Mouse (Mus musculus) hindbrain, embryonic 10.5 days (tissue): ENCODE data around the gene Ecsit. TPM values are rescaled to one million over a fixed set of nuclear protein-coding genes. Genes with fewer than 3 reads are reported as not detected.

ENCODE experiments used
- DNase-seq: peaks from one replicate; pipeline ENCODE4 v3.0.0-alpha.2; 2017; ENCODE audit warnings: low spot score
- H3K27ac ChIP-seq: fragments of 300-500 bp; sonication (generic); 2 replicates; pipeline ENCODE4 v1.5.1; 2016; ENCODE audit warnings: mild to moderate bottlenecking, moderate library complexity
- H3K27me3 ChIP-seq: fragments of 300-500 bp; sonication (generic); 2 replicates; pipeline ENCODE4 v1.6.1; 2016; ENCODE audit warnings: mild to moderate bottlenecking; ENCODE audit not compliant: poor library complexity, insufficient read depth, severe bottlenecking
- H3K36me3 ChIP-seq: fragments of 300-500 bp; sonication (generic); 2 replicates; pipeline ENCODE4 v1.6.1; 2016; ENCODE audit warnings: mild to moderate bottlenecking, moderate library complexity
- H3K4me1 ChIP-seq: fragments of 300-500 bp; sonication (generic); replicated peaks from 2 replicates; pipeline ENCODE4 v1.6.1; 2016; ENCODE audit warnings: mild to moderate bottlenecking
- H3K4me3 ChIP-seq: fragments of 300-500 bp; sonication (generic); 2 replicates; pipeline ENCODE4 v1.5.1; 2016; ENCODE audit warnings: mild to moderate bottlenecking, moderate library complexity
- H3K9me3 ChIP-seq: fragments of 300-500 bp; sonication (generic); 2 replicates; pipeline ENCODE4 v1.6.1; 2016; ENCODE audit warnings: mild to moderate bottlenecking, moderate library complexity
- WGBS: fragments of 180-500 bp; shearing (Covaris S2); methylation state at CpG from one replicate; pipeline ENCODE4 v1.1.7; 2016; 5-methylcytosine and 5-hydroxymethylcytosine counted together
- polyA plus RNA-seq: library from polyadenylated mRNA; unstranded; fragments of >200 nt; fragmentation: Nextera tagmentation; extraction: Ambion mirVana; gene quantifications from 2 replicates; pipeline ENCODE4 v1.2.1, GENCODE M21; 2016

Ecsit gene
- polyA plus RNA-seq, 1 experiment from 2014 or later: 45.5 TPM

- Histone ChIP-seq H3K4me3 (no peak overlapping the region), H3K4me1 (peaks cover 37% of the 10 kb centered on the region), H3K36me3 (peaks cover 71% of the 10 kb centered on the region), H3K9me3 (0 out of 2 replicates have a peak, but pooled peaks cover 2% of the 10 kb centered on the region), H3K27ac (peak overlapping the region; percentile 85), H3K27me3 (no peaks in the 10 kb centered on the region)
- 40% methylated on average over 6 of the region's 6 CpGs for WGBS
- peak; percentile 66 for DNase-seq
Measured at GRCm38 (mm10) chr9:22035300-22036044, 49.8 kb downstream of the Ecsit start.

- peaks cover 85% of the 10 kb centered on the region for H3K36me3 ChIP-seq
- WGBS: 92% methylated on average over 9 of the region's 9 CpGs
Measured at GRCm38 (mm10) chr9:22030386-22030785, 54.9 kb downstream of the Ecsit start.

GRCm38 (mm10) chr9:22028467-22028866 lies 56.8 kb downstream of the Ecsit start:
- Histone ChIP-seq H3K9me3 (no peaks in the 10 kb centered on the region), H3K27me3 (peaks cover 6% of the 10 kb centered on the region; the same call in 1 of the 2 replicates), H3K4me1 (peaks cover 70% of the 10 kb centered on the region), H3K36me3 (peaks cover 86% of the 10 kb centered on the region), H3K4me3 (peak overlapping the region; percentile 0; the same call in 1 of the 2 replicates), H3K27ac (peak overlapping the region; percentile 73)
- 29% methylated on average over 7 of the region's 7 CpGs for WGBS
- peak; percentile 76 for DNase-seq

More at GRCm38 (mm10) chr9:22030386-22030785, 54.9 kb downstream of the Ecsit start:
- DNase-seq: no peak
- Histone ChIP-seq H3K4me3 (no peak overlapping the region), H3K27me3 (peaks cover 6% of the 10 kb centered on the region; the same call in 1 of the 2 replicates), H3K9me3 (no peaks in the 10 kb centered on the region), H3K27ac (no peak overlapping the region; the same call in 1 of the 2 replicates), H3K4me1 (peaks cover 67% of the 10 kb centered on the region)

- WGBS: 36% methylated on average over 8 of the region's 8 CpGs
- Histone ChIP-seq H3K4me3 (no peak overlapping the region), H3K36me3 (peaks cover 70% of the 10 kb centered on the region), H3K9me3 (no peaks in the 10 kb centered on the region), H3K27me3 (peaks cover 1% of the 10 kb centered on the region; the same call in 1 of the 2 replicates), H3K27ac (peak overlapping the region; percentile 78), H3K4me1 (peaks cover 60% of the 10 kb centered on the region)
- peak; percentile 54 for DNase-seq
Measured at GRCm38 (mm10) chr9:22024592-22024991, 60.6 kb downstream of the Ecsit start.

Other genes starting within 250 kb of the Ecsit start
- gene Angptl8, start 249.9 kb downstream of the Ecsit start, polyA plus RNA-seq: 0.70 and 0.85 TPM in 2 replicates
- gene Dock6, start 232.8 kb downstream of the Ecsit start, polyA plus RNA-seq: 23.7 and 24.1 TPM in 2 replicates
- gene Rab3d, start 167.2 kb downstream of the Ecsit start, polyA plus RNA-seq: 8.9 and 10.9 TPM in 2 replicates
- gene Ccdc159, start 158.0 kb downstream of the Ecsit start, polyA plus RNA-seq: 4.2 and 5.1 TPM in 2 replicates
- gene Tmem205, start 157.9 kb downstream of the Ecsit start, polyA plus RNA-seq: 39.1 and 46.1 TPM in 2 replicates
- gene Plppr2, start 148.4 kb downstream of the Ecsit start, polyA plus RNA-seq: 15.6 and 30.6 TPM in 2 replicates
- gene Swsap1, start 129.7 kb downstream of the Ecsit start, polyA plus RNA-seq: 7.1 and 9.3 TPM in 2 replicates
- 9.3 and 9.6 TPM in 2 replicates for gene Epor, start 121.9 kb downstream of the Ecsit start, polyA plus RNA-seq
- gene Rgl3, start 96.0 kb downstream of the Ecsit start, polyA plus RNA-seq: 3.7 and 5.7 TPM in 2 replicates
- 5.1 and 6.7 TPM in 2 replicates for gene Ccdc151, start 82.8 kb downstream of the Ecsit start, polyA plus RNA-seq
- 115 and 120 TPM in 2 replicates for gene Prkcsh, start 82.6 kb downstream of the Ecsit start, polyA plus RNA-seq
- gene Elavl3, start 33.4 kb downstream of the Ecsit start, polyA plus RNA-seq: 22.7 and 57.1 TPM in 2 replicates
- gene Gm49318, start 14.2 kb downstream of the Ecsit start, polyA plus RNA-seq: not detected in 2 replicates
- 11.1 and 15.4 TPM in 2 replicates for gene Zfp653, start 14.1 kb downstream of the Ecsit start, polyA plus RNA-seq
- gene Cnn1, start 13.8 kb upstream of the Ecsit start, polyA plus RNA-seq: 2.4 TPM in 2 replicates
- 250 and 261 TPM in 2 replicates for gene Elof1, start 31.7 kb upstream of the Ecsit start, polyA plus RNA-seq
- gene Acp5, start 50.3 kb upstream of the Ecsit start, polyA plus RNA-seq: 20.9 and 23.7 TPM in 2 replicates
- 55.6 and 68.3 TPM in 2 replicates for gene Pigyl, start 71.4 kb upstream of the Ecsit start, polyA plus RNA-seq
- gene Zfp872, start 102.7 kb upstream of the Ecsit start, polyA plus RNA-seq: 0.11 TPM in 1 of 2 replicates, not detected in the other
- gene Zfp809, start 140.3 kb upstream of the Ecsit start, polyA plus RNA-seq: 9.0 and 10.5 TPM in 2 replicates
- 5.4 and 6.5 TPM in 2 replicates for gene Zfp599, start 174.5 kb upstream of the Ecsit start, polyA plus RNA-seq
- gene Zfp810, start 222.2 kb upstream of the Ecsit start, polyA plus RNA-seq: 24.3 and 29.0 TPM in 2 replicates